Mouse (Mus musculus) gastrocnemius, postnatal 4 days (tissue): ENCODE results near the gene Slc12a8. TPM values are rescaled to one million over a fixed set of nuclear protein-coding genes. Genes with fewer than 3 reads are reported as not detected.

Experiments used
- DNase-seq, 2 experiments: peaks; one replicate each; pipeline ENCODE4 v3.0.0; 2021 to 2022; ENCODE audit warnings: low spot score in 2 of 2, mixed read lengths in 2 of 2
- total RNA-seq, 2 experiments: library from RNA; stranded (reverse); gene quantifications; 2 replicates each; pipeline ENCODE4 v1.2.3; 2021

The Slc12a8 gene
- total RNA-seq, 2 experiments from 2014 or later: 0.52 TPM

- peak in 1 of 2 experiments; percentile 43 for DNase-seq
These were observed 64.6 kb downstream of the Slc12a8 start for GRCm38 (mm10) chr16:33581661-33582099.

- DNase-seq: no peak
These were observed 65.4 kb downstream of the Slc12a8 start for GRCm38 (mm10) chr16:33582495-33582894.

DNA sequence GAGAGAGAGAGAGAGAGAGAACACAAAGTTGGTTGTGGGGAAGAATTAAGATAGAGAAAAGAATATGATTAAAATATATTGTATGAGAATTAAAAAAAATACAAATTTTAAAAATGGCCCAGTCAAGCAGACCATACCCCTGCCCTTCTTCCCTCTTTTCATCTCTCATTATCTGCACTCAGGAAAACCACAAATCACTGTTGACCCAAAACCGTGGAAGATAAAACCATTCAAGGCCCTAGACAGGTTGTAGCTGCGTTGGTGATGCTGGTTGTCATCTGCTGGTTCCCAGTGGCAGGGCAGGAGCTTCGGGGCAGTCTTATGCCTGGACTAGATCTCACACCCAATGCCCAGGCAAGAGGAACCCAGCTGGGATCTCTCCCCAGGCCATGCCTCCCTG lies 66.2 kb downstream of the Slc12a8 start:
- no peak for DNase-seq

DNA sequence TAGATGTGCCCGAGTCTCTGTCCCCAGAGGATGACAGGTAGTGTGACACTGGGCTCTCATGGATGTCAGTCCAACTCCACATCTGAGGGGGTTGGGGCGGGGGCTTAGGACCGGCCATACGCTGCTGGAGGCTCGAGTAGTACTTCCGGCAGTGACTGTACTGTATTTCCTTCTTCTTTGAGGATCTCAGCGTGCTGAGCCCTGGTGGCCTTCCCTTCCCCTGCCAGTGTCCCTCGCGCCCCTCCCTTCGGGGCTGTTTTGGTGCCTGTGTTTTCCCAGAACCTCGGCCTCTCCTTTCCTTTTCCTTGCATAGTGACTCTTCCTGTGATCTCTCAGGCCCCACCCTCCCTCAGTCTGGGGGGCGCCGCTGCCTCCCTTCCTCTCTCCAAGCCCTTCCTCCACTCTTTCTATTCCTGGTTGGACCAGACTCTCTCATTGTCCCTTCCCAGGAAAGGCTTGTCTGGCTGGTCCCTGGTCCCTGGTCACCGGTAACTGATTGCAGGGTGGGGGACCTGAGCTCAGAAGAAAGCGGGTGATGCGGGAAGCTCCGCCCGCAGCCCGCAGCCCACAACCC lies 66.8 kb downstream of the Slc12a8 start:
- no peak for DNase-seq

GRCm38 (mm10) chr16:33584455-33585082 lies 67.4 kb downstream of the Slc12a8 start:
- no peak for DNase-seq

- no peak for DNase-seq
These were observed 67.9 kb downstream of the Slc12a8 start for GRCm38 (mm10) chr16:33585083-33585460.

DNA sequence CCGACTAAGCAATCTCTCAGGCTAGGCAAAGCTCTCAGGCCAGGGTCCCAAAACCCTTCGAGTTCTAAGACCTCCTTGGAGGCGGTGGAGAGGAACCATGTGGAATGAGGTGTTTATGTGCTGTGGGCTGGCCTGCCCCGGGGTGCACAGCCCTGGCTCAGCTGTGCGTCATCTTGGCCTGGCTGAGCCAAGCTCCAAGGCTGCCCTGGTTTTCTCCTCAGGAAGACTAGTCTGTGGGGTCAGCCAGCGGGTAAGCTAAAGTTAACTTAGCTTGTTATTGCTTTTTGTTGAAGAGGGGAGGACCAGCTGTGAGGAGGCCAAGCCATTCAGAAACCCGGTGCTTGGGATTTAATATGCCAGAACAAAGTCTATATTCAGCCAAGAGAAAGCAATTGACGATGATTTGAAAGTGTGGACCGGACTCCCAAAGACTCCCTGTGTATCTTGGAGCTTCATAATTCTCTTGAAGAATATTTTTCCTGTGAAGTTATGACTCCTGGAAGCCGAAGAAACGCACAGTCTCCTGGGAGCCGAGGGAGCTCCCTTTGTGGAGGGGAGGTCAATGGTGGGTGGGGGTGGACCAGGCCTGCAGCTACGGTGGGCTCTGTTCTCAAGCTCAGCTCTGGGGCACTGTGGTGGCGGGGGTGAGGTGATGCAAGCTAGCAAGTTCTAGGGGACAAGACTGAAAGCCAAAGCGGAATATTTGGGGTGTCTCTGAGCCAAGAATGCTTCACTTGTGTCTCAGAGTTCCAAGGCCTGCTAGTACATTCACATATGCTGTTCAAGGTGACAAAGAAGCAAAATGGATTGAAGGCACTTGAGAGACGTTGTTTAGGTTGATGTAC lies 70.4 kb downstream of the Slc12a8 start:
- DNase-seq: peak; percentile 52 to 79

GRCm38 (mm10) chr16:33588845-33589244 lies 71.7 kb downstream of the Slc12a8 start:
- DNase-seq: no peak

DNA sequence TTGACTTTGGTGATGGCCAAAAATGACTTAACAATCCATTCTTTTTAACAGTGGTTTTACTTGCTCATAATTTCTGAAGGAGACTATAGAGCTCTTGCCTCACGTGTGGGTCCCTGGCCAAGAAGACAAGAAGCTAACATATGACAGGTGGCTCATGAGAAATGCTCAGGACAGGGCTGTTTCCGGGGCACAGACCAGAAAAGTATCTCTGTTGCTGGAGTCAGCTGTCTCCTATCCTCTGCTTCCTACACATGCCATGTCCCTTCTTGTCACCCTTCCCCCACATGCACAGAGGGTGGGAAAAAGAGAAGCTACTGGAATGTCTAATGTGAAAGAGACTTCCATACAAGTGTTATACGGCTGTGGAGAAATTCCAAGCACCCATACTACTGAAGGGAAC lies 73.3 kb downstream of the Slc12a8 start:
- DNase-seq: no peak

GRCm38 (mm10) chr16:33591390-33592067 lies 74.4 kb downstream of the Slc12a8 start:
- DNase-seq: no peak

DNA sequence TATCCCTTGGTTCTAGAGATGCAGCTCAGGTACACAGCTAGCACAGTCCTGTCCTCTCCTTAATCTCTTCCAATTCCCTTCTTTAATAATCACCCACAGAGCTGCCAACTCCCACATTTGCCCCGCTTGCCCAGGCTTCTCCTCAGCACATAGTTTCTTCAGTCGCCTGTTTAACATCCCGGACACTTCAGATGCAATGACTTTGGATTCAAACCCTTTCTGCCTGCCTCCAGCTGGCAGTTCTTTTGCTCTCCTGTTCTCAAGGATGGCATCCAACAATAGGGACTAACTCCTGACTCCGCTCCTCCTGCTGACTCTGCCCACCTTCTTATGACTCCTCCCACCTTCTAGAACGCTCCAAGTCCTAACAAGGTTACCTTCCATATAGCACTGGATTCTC lies 75.2 kb downstream of the Slc12a8 start:
- no peak for DNase-seq

GRCm38 (mm10) chr16:33593467-33593866 lies 76.3 kb downstream of the Slc12a8 start:
- no peak for DNase-seq

DNA sequence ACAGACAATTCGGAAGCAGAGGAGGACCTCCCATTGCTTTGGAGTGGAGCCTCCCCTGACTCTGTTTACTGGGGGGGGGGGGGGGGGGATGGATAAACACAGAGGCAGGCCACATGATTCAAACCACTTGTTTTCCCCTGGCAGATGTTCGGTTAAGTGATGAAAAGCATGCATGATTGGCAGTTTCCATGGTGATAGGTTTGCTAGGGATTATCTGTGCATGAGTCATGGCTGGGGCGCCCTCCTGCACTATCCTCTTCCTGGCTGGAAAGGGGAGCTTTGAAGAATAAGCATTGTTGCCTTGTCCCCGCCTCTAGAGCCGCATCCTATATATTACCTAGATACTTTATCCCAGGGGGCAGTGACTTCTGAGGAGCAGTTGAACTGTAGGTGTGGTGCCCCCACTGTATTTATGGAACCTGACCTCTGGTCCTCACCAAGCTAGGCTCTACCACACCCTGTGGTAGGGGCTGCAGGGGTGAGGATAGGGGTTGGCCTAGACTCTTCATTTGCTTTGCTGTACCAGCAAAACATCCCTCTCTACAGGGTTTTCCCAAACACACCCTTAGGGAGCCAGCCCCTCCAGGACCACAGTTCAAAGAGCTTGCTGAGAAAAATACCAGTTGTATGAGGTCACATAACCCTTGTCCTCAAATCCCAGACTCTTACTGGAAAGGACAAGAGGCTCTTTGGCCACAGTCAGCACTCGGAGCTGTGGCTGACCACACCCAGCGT lies 77.1 kb downstream of the Slc12a8 start:
- DNase-seq: no peak

- DNase-seq: no peak
These were observed 78.2 kb downstream of the Slc12a8 start for GRCm38 (mm10) chr16:33595235-33595769.

DNA sequence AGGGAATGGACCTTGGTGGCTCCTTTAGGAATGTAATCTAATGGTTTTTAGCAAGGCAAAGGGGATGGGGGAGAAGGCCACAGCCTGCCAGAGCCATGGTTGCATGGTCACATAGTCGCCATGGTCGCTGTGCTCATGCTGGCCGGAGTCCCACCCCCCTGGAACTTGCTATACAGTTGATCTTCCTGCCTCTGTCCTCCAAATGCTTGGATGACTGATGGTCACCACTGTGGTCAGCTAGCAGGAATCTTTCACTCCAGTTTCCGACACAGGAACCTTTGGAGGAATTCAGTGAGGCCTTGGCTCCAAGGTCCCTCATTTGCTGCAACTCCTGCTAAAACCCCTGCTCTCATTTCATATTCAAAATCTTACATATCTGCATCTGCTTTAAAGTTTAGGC lies 79.1 kb downstream of the Slc12a8 start:
- no peak for DNase-seq

DNA sequence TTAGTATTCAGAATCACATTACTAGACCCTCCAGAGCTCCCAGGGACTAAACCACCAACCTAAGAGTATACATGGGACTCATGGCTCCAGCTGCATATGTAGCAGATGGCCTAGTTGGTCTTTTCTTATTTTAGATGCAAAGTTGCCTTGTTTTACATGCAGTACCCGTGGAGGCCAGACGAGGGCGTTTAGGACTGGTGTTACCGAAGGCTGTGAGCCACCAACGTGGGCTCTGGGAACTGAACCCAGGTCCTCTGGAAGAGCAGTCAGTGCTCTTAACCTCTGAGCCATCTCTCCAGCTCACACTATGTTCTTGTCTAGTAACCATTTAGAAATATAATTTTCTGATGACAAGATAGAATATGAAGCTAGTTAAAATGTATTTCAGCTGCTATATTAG lies 83.1 kb downstream of the Slc12a8 start:
- no peak for DNase-seq

GRCm38 (mm10) chr16:33601299-33601698 lies 84.2 kb downstream of the Slc12a8 start:
- no peak for DNase-seq

DNA sequence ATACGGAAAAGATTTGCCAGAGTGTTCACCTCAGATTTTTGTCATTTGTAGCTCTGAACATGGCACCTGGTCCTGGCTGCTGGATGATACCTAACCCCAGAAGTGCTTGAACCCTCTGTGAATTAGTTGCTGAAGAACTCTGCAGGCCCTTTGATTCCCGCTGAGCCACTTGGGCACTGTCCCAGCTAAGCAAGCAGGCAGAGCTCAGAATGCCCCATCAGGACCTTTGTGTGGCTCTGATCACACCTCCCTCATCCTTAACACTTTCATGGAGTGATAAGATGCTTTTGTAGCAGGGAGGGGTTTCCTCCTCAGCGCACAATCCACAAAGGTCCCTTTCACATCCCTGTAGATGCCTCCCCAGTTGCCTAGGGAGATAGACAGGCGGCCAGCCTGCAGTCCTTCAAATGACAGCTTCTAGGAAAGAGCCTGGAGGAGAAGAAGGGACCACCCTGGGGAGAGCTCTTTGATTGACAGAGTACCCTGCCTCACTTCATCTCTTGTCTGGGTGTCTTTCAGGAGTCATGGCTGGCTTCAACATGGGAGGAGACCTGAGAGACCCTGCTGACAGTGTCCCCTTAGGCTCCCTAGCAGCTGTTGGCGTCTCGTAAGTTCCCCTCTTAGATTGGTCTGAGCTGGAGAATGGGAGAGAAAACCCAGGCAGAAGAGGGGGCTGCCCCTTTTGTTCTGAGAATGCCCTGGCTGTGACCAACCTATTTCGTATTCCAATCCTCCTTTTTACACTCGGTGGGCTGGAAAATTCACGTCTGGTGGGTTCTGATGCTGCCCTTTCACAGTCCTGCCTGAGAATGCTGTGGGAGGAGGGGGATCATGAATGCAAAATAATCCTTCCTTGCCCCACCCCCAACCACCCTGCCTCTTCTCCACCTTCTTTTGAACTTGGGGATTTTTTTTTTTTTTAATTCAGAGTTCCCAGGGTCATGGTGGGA lies 88.8 kb downstream of the Slc12a8 start:
- DNase-seq: no peak

- no peak for DNase-seq
These were observed 89.8 kb downstream of the Slc12a8 start for GRCm38 (mm10) chr16:33606691-33607532.
